Mouse (Mus musculus): ENCODE data around the gene Epn1.

The Epn1 gene

DNA sequence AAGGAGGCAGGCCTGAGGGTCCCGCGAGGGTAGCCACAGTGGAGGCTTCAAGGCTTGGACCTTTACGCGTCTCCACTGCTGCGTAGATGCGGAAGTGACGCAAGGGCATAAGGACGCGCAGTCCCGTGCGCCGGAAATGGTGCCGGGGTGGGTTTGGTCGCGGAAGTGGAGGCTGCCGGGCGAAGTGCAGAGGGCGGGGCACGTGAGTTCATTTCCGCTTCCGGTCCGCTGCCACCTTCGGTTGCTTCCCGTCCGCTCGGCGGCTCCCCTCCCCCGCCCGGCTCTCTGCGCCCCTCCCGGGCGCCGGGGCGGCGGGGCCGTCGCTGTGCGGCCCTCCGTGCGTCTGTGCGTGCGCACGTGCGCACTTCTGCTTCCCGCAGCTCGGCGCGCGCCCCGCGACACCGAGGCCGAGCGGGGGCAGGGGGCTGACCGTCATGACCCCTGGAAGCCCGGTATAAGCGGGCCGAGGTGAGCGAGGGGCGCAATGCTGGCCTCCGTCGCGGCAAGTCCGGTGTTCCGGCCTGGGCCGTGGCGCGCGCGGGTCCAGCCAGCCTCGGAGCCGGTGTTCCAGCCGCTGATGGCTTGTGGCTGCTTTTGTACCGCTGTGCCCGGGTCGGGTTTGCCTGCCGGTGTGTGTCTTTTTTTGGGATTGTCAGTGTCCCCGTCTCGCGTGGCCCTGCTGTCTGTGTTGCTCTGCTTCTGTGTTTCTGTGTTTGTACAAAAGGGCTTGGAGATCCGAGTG lies at the start of gene Epn1:
Gene Epn1, plus strand, starts transcription at position 226 of the 742 bp plus-strand sequence.
- peak; percentile 96 for DNase-seq

DNA sequence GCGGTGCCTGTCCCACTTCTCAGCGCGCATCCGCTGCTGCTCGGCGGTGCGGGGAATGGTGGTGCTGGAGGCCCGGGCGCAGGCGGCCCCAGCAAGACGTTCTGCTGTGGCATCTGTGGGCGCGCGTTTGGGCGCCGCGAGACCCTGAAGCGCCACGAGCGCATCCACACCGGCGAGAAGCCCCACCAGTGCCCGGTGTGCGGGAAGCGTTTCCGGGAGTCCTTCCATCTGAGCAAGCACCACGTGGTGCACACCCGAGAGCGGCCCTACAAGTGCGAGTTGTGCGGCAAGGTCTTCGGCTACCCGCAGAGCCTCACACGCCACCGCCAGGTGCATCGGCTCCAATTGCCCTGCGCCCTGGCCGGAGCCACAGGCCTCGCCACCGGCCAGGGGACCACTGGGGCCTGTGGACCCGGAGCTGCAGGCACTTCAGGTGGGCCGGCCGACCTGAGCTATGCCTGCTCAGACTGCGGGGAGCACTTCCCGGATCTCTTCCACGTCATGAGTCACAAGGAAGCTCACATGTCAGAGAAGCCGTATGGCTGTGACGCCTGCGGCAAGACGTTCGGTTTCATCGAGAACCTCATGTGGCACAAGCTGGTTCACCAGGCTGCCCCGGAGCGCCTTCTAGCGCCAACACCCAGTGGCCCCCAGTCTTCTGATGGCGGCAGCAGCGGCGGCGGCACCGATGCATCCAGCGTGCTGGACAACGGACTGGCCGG lies 49.3 kb upstream of the Epn1 start:
- DNase-seq: no peak

DNA sequence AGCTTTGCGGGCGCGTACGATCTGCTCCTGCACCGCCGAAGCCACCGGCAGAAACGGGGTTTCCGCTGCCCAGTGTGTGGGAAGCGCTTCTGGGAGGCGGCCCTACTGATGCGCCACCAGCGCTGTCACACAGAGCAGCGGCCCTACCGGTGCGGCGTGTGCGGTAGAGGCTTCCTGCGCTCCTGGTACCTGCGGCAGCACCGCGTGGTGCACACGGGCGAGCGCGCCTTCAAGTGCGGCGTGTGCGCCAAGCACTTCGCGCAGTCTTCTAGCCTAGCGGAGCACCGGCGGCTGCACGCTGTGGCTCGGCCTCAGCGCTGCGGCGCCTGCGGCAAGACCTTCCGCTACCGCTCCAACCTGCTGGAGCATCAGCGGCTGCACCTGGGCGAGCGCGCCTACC lies 48.5 kb upstream of the Epn1 start:
- no peak for DNase-seq

DNA sequence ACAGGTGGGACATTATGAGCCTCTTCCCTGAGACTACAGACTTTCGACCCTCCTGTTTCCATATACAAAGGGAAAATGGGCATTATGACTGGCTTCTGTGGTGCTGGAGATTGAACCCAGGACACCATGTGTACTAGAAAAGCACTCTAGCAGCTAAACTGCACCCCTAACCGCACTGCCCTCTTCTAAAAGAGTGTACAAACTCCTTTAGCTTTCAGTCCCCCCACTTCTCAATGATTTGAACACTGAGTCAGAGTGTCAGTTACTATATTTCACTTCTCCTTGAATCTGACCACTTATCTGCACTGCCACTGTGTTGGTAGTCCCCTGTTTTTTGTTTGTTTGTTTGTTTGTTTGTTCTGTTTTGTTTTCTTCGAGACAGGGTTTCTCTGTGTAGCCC lies 46.2 kb upstream of the Epn1 start, which contains the start of gene 4632433K11Rik:
Gene 4632433K11Rik, plus strand, starts transcription at position 301 of the 400 bp plus-strand sequence.
- no peak for DNase-seq

DNA sequence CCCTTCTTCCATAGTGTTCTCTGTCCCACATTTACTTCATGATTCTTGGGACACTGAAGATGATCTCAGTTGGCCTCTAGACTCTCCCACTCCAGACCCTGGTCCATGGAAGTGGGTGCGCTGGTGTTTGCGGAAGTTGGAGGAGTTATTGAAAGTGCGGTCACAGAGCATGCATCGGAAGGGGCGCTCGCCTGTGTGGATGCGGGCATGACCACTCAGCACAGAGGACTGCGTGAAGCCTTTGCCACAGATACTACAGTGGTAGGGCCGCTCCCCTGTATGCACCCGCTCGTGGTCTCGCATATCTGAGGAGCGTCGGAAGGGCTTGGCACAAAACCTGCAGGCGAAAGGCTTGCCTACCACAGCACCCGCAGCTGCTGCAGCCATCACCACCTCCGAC lies 44.4 kb upstream of the Epn1 start:
- no peak for DNase-seq

DNA sequence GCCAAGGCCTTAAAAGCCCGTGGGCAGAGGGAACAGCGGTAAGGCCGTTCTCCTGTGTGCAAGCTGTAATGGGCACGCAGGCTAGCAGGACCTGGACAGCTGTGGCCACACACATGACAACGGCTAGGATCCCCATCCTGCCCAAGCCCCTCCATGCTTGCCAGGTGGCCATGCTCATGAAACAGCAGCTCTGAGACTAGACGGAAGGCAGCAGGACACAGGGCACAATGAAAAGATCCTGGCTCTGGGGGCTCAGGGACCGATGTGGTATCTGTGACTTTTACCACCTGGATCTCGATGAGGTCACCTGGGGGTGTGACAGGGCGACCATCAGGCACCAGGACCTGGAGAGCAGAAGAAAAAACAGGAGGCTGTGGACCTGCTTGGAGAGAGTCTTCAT lies 43.9 kb upstream of the Epn1 start:
- no peak for DNase-seq

DNA sequence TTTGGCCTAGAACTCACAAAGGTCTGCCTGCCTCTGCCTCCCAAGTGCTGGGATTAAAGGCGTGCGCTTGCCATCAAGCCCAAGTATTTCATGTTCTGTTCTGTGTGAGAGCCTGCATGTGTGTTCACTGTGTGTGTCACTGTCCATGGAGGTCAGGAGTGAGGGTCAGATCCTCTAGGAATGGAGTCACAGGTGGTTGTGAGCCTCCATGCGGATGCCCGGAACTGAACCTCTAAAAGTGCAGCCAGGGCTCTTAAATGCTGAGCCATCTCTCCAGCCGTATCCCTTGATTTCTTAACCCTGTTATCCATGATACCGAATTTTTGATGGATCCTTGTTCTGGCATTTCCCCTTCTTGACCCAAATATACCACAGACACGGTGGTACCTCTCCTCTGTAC lies 43.0 kb upstream of the Epn1 start:
- DNase-seq: no peak

DNA sequence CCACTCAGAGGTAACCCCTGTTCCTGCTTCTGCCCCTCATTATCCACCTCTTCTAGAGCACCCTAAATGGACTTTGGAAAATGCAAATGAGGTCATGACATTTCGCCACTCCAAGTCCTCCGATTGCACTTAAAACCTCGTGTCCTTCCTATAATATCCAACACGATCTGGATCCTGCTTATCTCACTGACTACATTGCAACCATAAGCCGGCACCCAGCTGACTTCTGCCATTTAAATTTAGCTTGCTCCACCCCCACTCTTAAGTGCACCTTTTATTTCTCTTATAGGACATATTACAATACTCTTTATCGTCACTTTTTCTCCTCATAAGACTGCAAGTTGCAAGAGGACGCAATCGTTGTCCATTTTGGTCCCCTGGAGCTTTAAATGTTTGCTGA lies 42.6 kb upstream of the Epn1 start:
- no peak for DNase-seq

DNA sequence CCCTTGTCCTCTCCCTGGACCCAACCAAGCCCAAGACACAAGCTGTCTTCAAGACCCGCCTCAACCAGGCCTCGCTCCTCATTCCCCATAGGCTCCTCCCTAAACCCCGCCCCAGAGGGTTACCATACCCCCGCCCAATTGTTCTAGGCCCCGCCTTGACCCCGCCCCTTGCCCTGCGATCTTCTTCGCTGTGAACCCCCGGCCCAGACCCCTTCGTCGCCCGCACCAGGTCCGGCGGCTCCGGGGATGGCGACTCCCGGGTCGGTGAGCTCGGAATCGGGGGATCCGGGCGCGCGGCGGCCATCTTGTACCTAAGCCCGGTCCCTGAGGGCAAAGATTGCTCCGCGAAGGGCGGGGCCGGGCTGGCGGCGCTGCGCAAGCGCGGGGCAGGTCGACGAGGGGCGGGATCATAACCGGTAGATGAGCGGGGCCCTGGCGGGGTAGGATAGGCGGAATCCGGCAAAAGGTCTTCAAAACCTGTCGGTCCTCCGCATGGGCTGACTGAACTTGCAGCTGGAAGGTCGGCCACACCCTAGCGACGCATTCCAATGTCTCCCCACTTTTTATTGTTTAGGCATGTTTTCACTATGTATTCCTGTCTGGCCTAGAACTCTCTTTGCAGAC lies 41.8 kb upstream of the Epn1 start, which contains the start of gene Zfp784:
Gene Zfp784, minus strand, starts transcription at position 338 of the 624 bp plus-strand sequence.
- peak; percentile 95 for DNase-seq

DNA sequence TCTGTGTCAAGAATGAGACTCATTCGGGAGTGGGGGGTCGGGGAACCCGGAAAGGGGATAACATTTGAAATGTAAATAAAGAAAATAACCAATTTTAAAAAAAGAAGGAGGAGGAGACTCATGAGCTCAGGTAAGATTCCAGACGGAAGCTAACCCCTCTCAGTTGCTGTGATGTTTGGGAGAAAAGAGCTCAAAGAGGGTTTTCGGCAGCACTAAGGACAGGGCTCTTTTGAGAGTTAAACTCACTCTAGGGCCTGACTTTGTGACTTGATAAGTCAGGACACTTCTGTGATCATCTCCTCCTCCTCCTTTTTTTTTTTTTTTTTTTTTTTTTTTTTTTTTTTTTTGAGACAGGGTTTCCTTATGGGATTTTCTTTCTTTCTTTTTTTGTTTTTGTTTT lies 41.1 kb upstream of the Epn1 start:
- no peak for DNase-seq

DNA sequence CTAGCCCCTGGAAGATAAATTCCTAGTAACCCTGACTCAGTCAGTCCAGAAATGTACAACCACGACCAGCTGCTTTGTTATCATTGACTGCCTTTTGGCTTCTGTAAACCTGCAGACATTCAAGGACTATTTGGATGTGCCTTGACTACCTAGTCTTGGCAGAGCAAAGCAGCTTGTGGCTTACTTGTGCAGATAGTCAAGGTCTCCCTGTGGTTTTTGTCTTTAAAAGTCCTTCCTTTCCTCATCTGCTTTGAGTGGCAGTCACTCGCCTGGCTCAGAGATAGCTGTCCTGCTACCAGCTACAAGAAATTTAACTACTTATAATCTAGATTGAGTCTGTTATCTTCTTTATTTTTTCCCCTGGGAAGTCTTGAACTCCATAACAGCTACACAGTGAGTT lies 35.1 kb upstream of the Epn1 start:
- DNase-seq: no peak

DNA sequence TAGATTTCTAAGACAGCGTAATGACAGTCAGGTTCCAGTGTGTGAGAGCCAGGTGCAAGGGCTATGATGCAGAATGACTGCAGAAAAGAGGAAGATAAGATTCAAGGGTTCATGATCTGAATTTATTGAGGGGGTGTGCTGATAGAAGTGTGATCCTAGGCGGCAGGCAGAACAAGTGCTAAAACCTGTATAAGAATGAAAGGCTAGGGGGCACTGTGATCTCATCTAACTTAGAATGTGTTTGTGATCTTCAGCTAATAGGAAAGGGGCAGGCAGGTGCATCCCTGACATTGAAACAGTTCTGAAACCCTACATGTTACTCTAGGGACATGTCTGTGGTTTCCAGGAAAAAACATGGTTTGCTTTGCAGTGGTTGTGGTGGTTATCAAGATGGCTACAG lies 33.9 kb upstream of the Epn1 start:
- no peak for DNase-seq

DNA sequence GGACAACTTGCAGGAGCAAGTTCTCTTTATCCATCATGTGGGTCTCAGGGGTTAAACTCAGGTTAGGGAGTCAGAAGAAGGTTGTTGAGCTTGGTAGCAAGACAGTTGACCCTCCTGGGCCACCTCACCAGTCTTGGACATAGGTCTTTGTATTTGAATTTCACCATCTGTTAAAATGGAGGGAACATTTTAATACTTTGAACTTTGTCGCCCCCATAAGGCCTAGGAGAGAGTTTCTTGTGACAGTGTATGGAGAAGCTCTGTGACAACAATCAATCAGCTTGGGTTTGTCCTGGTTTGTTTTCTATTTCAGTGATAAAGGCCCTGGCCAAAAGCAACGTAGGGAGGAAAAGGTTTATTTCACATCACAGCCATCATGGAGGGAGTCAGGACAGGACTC lies 32.7 kb upstream of the Epn1 start:
- DNase-seq: peak; percentile 40

DNA sequence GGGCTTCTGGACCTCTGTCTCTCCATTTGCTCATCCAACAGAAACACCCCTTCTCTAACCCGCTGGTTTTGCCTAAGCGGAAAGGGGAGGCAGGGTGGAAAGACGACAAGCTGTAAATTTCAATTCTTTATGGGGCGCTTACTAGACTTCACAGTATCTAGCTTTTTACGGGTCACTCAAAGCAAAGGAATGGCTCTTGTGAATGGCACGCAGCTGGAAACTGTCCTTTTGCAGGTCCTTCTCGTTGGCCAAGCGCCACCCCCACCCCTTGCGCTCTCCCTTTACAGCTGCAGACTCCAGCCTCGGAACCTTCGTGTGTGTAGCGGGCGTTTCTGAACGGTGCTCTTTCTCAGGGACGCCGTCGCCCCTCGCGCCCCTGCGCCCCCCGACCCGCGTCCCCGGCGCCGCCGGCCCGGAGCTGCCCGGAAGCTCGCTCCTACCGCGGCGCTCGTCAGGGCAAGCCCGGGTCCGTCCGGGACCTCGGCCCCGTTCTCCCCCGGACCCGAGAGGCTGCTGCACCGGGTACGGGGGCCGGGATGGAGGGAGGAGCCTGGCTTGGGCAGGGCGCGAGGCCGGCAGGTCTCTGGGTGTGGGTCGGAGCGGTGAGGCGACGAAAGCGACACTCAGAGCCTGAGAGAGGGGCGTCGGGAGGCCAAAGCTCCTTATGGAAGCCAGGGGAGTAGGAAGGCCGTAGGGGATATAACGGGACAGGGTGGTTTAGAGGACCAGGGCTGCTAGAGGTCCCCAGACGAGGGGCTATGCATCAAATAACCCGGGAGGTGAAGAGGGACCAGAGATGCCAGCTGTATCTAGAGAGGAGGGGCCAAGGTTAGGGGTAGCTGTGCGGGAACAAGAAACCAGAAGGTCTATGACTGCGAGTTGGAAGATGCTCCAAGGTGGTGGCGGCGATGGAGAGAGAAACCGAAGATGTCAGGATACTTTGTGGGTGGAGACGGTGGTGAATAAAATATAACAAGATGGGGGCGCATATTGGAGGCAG lies 28.5 kb upstream of the Epn1 start, which contains the start of gene Zfp580:
Gene Zfp580, plus strand, starts transcription at position 346 of the 1,000 bp plus-strand sequence.
- DNase-seq: peak; percentile 68

DNA sequence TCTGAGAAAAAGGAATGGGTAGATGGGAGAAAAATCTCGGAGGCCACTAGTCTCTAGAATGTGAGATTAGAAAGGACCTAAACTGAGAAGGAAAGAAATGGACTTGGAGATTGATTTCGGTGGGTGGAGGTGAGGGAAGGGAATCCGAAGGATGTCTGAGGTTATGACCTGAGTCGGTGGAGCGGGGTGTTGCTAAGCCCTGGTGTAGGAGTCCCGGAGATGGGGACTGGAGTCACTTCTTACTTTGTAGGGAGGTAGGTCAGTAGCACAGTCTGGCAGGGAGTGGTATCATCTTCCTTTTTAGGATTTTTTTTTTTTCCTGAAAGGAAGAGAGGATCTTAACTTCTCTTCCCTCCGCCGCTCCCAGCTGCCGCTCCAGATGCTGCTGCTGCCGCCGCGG lies 27.6 kb upstream of the Epn1 start:
- DNase-seq: no peak

DNA sequence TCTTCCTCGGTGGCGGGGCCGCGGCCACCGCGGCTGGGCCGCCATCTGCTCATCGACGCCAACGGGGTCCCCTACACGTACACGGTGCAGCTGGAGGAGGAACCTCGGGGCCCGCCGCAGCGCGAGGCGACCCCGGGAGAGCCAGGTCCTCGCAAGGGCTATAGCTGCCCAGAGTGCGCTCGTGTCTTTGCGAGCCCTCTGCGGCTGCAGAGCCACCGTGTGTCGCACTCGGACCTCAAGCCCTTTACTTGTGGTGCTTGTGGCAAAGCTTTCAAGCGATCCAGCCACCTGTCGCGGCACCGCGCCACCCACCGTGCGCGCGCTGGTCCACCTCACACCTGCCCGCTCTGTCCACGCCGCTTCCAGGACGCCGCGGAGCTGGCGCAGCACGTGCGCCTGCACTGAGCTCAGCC lies 27.1 kb upstream of the Epn1 start:
- DNase-seq: no peak

DNA sequence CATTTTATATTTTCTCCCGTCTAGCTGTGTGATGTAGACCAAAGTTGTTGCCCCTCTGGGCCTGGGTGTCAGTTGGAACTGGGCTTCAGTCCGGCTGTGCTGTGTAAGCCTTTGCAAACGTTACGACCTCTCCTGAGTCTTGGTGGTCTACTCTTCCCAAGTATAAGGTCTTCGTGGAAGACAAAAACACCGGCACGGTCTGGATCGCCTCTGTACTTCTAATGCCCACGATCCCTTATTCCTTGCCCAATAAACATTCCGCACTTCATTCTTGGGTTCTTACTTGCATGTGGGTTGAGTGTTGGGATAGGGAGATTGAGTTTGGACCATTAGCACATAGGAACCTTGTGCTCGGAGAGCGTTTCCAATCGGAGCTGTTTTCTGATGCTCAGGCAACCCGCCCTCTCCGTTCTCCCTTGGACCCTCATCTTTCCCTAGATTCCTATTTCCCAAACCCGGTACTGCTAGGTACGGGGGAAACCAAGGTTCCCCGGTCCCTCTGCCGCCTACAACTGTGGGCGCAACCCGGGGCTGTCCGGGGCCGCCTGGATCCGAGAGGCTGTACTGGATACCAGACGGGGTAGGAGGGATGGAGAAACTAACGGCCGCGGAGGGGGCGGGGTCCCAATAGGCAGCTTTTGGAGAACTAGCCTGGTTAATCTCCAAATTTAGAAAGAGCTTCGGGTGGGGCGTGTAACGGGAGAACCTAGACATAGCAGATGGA lies 26.4 kb upstream of the Epn1 start:
- no peak for DNase-seq

DNA sequence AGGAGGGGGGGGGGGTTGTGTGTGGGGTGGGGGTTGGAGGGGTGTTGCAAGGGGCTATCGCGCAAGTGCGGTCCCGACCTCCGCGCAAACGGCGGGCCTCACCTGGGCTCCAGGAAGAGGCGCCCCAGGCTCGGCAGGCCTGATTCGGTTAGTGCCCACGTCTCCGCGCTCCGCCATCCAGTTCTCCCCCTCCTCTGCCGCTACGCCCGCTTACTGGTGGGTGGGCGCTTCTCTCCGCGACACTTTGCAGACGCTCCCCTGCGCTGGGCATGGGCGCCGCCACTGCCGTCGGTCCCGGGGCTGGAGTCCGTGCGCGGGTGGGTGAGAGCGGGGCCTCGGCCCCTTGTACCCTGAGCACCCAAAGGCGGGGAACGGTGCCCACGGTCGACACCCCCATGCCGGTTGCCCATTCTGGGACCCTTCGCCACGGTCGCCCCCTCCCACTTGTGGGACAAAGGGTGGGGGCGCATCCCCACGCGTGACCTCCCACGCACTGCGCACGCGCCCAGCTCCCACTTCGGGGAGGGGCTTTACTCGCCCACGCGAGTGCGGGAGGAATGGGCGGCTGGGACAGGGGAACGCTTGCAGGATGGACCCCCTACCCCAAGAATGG lies 23.3 kb upstream of the Epn1 start:
- DNase-seq: peak; percentile 6

DNA sequence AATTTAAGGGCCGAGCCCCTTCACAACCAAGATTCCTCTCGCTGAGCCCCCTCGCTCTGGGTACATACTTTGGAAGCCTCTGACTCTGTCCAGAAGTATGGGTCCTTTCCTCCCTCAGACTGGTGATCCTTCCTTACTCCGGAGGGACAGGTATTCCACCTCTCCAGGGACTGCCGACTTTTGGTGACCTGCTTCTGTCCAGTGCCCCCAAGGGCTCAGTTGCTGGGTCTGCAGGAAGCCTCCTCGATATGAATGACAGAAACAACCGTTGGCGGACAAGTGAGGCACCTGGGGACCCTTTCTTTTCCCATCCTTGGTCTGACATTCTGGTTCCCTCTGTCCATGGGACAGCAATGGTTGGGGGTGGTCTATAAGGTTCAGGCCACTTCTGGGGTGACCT lies 22.7 kb upstream of the Epn1 start:
- no peak for DNase-seq

DNA sequence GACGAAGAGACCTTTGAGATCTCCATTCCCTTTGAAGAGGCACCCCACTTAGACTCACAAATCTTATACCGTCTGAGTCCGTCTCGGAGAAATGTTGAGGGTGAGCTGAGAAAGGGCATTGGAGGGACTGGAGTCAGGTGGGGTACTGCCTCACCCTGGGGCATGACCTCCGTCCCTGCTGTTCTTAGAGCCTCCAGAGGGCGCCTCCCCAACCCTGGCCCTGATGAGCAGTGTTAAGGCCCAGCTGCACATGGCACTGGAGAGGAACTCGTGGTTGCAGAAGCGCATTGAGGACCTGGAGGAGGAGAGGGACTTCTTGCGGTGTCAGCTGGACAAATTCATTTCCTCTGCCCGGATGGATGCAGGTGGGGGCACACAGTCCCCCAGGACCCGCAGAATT lies 22.2 kb upstream of the Epn1 start:
- DNase-seq: peak; percentile 39

DNA sequence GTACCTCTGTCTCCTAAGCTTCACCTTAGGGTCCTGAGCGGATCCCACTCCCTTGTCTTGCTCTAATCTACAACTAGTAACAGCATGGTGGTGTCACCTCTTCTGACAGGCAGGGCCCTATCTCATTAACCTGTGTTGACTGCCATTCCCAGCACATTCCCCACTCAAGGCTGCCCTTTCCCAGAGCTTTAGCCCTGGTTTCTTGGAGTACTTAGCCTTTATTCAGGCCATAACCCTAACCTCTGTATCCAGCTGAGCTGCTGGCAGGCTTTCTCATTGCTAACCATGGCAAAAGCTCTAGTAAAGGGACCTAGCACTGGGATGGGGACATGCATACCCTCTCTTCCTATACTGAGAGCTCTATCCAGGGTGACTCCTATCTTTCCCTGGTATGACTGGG lies 21.4 kb upstream of the Epn1 start:
- no peak for DNase-seq

Data from thymus, postnatal 25 days (tissue).